Mouse (Mus musculus): Measurements from ENCODE around the gene Akap13.
A peak's percentile ranks its signal among the peaks of the same experiment; 100 is the strongest.
"Not testable (repeated sequence)": the region's sequence is repeated elsewhere in the genome, so short reads cannot be mapped to it uniquely, and the experiment has no call there.

Gene Akap13

GRCm38 (mm10) chr7:75595268-75595667 lies 139.9 kb downstream of the Akap13 start:
- DNase-seq (ENCODE audit: low spot score in 2 of 2), result no peak

- DNase-seq (ENCODE audit: low spot score in 2 of 2), result no peak
Measured at GRCm38 (mm10) chr7:75596058-75596748, 140.9 kb downstream of the Akap13 start.

GRCm38 (mm10) chr7:75597840-75598239 lies 142.5 kb downstream of the Akap13 start:
- no peak for DNase-seq (ENCODE audit: low spot score in 2 of 2)

- DNase-seq (ENCODE audit: low spot score in 2 of 2), result no peak
Measured at GRCm38 (mm10) chr7:75600360-75601075, 145.2 kb downstream of the Akap13 start.

GRCm38 (mm10) chr7:75607248-75607647 lies 151.9 kb downstream of the Akap13 start:
- DNase-seq (ENCODE audit: low spot score in 2 of 2), result no peak

- DNase-seq (ENCODE audit: low spot score in 2 of 2), result no peak
Measured at GRCm38 (mm10) chr7:75608716-75609115, 153.4 kb downstream of the Akap13 start.

GRCm38 (mm10) chr7:75609456-75610262 lies 154.3 kb downstream of the Akap13 start:
- DNase-seq (ENCODE audit: low spot score in 2 of 2), result no peak

GRCm38 (mm10) chr7:75610391-75610790 lies 155.1 kb downstream of the Akap13 start:
- peak; percentile 28 to 38 for DNase-seq (ENCODE audit: low spot score in 2 of 2)

- no peak for DNase-seq (ENCODE audit: low spot score in 2 of 2)
Measured at GRCm38 (mm10) chr7:75611261-75611950, 156.1 kb downstream of the Akap13 start.

GRCm38 (mm10) chr7:75612000-75612682 lies 156.8 kb downstream of the Akap13 start:
- DNase-seq (ENCODE audit: low spot score in 2 of 2), result peak in 1 of 2 experiments; percentile 25

- no peak for DNase-seq (ENCODE audit: low spot score in 2 of 2)
Measured at GRCm38 (mm10) chr7:75612683-75613053, 157.3 kb downstream of the Akap13 start.

GRCm38 (mm10) chr7:75613240-75613639 lies 157.9 kb downstream of the Akap13 start:
- no peak for DNase-seq (ENCODE audit: low spot score in 2 of 2)

- DNase-seq (ENCODE audit: low spot score in 2 of 2), result no peak
Measured at GRCm38 (mm10) chr7:75614826-75615225, 159.5 kb downstream of the Akap13 start.

- DNase-seq (ENCODE audit: low spot score in 2 of 2), result not testable (repeated sequence)
Measured at GRCm38 (mm10) chr7:75617246-75617645, 161.9 kb downstream of the Akap13 start.

- DNase-seq (ENCODE audit: low spot score in 2 of 2), result no peak
Measured at GRCm38 (mm10) chr7:75618699-75619098, 163.4 kb downstream of the Akap13 start.

GRCm38 (mm10) chr7:75619875-75620274 lies 164.5 kb downstream of the Akap13 start:
- no peak for DNase-seq (ENCODE audit: low spot score in 2 of 2)

GRCm38 (mm10) chr7:75620395-75620960 lies 165.1 kb downstream of the Akap13 start:
- no peak for DNase-seq (ENCODE audit: low spot score in 2 of 2)

- no peak for DNase-seq (ENCODE audit: low spot score in 2 of 2)
Measured at GRCm38 (mm10) chr7:75620976-75621375, 165.6 kb downstream of the Akap13 start.

- no peak for DNase-seq (ENCODE audit: low spot score in 2 of 2)
Measured at GRCm38 (mm10) chr7:75627831-75628230, 172.5 kb downstream of the Akap13 start.

- no peak for DNase-seq (ENCODE audit: low spot score in 2 of 2)
Measured at GRCm38 (mm10) chr7:75629669-75630068, 174.3 kb downstream of the Akap13 start.

GRCm38 (mm10) chr7:75632941-75633340 lies 177.6 kb downstream of the Akap13 start:
- DNase-seq (ENCODE audit: low spot score in 2 of 2), result no peak

All from urinary bladder, postnatal 36 days (tissue).